Mouse (Mus musculus) midbrain, embryonic 15.5 days (tissue): ENCODE measurements around the gene Dynlrb1. TPM values are rescaled to one million over a fixed set of nuclear protein-coding genes. Genes with fewer than 3 reads are reported as not detected.
A peak's percentile ranks its signal among the peaks of the same experiment; 100 is the strongest.

Experiments used
- ATAC-seq: fragments of 200-750 bp; cut with Nextera tagmentation; replicated peaks from 2 replicates; pipeline ENCODE4 v1.8.0; 2017; ENCODE audit warnings: moderate TSS enrichment
- H3K27ac ChIP-seq: fragments of 300-500 bp; sonication (generic); 2 replicates; pipeline ENCODE4 v1.5.1; 2015; ENCODE audit warnings: mild to moderate bottlenecking, inconsistent platforms
- H3K27me3 ChIP-seq: fragments of 300-500 bp; sonication (generic); replicated peaks from 2 replicates; pipeline ENCODE4 v1.6.1; 2015; ENCODE audit warnings: inconsistent platforms
- H3K36me3 ChIP-seq: fragments of 300-500 bp; sonication (generic); replicated peaks from 2 replicates; pipeline ENCODE4 v1.6.1; 2015; ENCODE audit warnings: inconsistent platforms
- H3K4me1 ChIP-seq: fragments of 300-500 bp; sonication (generic); 2 replicates; pipeline ENCODE4 v1.6.1; 2015; ENCODE audit warnings: inconsistent platforms
- H3K4me2 ChIP-seq: fragments of 300-500 bp; sonication (generic); 2 replicates; pipeline ENCODE4 v1.6.1; 2015; ENCODE audit warnings: inconsistent platforms, mild to moderate bottlenecking, moderate library complexity
- H3K4me3 ChIP-seq: fragments of 300-500 bp; sonication (generic); 2 replicates; pipeline ENCODE4 v1.5.1; 2015; ENCODE audit warnings: mild to moderate bottlenecking, inconsistent platforms
- H3K9ac ChIP-seq: fragments of 300-500 bp; sonication (generic); 2 replicates; pipeline ENCODE4 v1.6.1; 2015; ENCODE audit warnings: mild to moderate bottlenecking, inconsistent platforms
- H3K9me3 ChIP-seq: fragments of 300-500 bp; sonication (generic); 2 replicates; pipeline ENCODE4 v1.6.1; 2016; ENCODE audit warnings: inconsistent platforms
- WGBS: fragments of 180-500 bp; shearing (Covaris S2); methylation state at CpG from one replicate; pipeline ENCODE4 v1.1.7; 2015; ENCODE audit warnings: mixed read lengths; 5-methylcytosine and 5-hydroxymethylcytosine counted together
- polyA plus RNA-seq: library from polyadenylated mRNA; unstranded; fragments of >200 nt; fragmentation: Nextera tagmentation; extraction: Ambion mirVana; gene quantifications from 2 replicates; pipeline ENCODE4 v1.2.1, GENCODE M21; 2015

Gene Dynlrb1
- polyA plus RNA-seq: 700 and 732 TPM in 2 replicates

DNA sequence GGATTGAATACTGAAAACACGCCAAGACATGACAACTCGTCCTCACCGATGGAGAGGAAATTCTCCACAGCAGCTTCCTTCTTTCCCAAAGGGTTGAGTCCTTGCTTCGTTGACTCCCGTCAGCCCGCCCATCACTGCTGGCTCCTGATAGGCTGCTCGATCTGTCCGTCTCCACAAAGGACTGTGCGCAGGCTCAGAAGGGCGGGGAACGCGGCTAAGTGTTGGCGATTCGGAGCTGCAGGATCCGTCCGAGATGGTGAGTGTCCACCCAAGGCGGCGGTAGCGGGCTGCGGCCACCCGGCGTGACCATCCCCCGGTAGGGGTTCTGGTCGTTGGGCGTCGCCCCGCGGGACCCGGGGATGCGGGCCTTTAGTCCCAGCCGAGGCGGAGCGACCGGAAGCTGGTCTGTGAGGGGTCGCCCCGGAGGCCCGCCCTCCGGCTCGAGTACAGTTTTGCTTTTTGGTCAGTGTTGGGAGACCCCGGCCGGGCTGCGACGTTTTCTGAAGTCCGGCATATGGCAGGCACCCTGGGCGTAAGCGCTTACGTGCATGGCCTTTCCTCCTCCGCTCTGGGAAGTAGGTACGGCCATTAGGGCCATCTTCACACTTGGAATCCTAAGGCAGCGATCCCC, at the start of gene Dynlrb1:
Dynlrb1 (plus strand) TSS at position 172 of the 631 bp plus-strand sequence.
- peaks cover 32% of the 10 kb centered on the region for H3K4me1 ChIP-seq
- WGBS: under 1% methylated on average over 50 of the region's 50 CpGs
- ATAC-seq: peak; percentile 100
- H3K9ac ChIP-seq: peak within 1 kb of the TSS; percentile 89
- H3K36me3 ChIP-seq: no peaks in the 10 kb centered on the region
- H3K27me3 ChIP-seq: no peaks in the 10 kb centered on the region
- peak within 1 kb of the TSS; percentile 88 for H3K4me2 ChIP-seq
- no peaks in the 10 kb centered on the region for H3K9me3 ChIP-seq
- H3K27ac ChIP-seq: peak within 1 kb of the TSS; percentile 94
- H3K4me3 ChIP-seq: peak within 1 kb of the TSS; percentile 82

DNA sequence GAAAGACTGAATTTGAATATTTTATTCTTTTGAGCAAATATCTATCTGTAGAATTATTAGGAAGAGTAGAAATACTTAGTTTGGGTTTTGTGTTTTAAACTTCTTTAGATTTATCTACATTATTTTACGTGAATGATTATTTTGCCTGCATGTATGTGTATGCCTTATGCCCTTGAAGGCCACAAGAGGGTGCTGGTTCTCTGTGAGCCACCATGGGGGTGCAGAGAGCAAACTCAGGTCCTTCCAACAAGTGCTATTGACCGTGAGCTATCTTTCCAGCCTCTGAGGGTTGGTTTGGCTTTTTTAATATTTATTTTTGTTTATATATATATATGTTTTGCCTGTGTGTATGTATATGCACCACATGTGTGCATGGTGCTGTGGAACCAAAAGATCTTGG, 28.9 kb upstream of the Dynlrb1 start:
- Histone ChIP-seq H3K4me3 (no peak overlapping the region), H3K9me3 (no peaks in the 10 kb centered on the region), H3K4me1 (no peaks in the 10 kb centered on the region), H3K36me3 (peaks cover 33% of the 10 kb centered on the region; the same call in 1 of the 2 replicates), H3K27me3 (no peaks in the 10 kb centered on the region), H3K27ac (no peak overlapping the region), H3K9ac (no peak overlapping the region), H3K4me2 (no peak overlapping the region)
- 87% methylated on average over 2 of the region's 2 CpGs for WGBS
- no peak for ATAC-seq

DNA sequence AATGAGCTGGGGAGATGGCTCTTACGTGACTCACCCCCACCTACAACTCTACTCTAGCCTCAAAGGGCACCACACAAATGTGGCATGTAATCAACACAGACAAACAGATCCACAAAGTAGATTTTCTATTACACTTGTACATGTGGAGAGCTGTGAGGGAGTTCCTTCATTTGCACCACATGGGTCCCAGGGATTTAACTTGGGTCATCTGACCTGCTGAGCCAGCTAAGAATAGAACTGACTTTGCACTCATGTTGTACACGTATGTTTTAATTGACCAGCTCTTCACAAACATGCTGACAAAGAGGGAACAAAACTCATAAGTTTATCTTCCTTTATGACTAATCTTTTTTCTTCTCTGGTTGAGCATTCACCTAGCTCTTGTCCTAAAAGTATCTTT, 13.2 kb upstream of the Dynlrb1 start:
- H3K4me2 ChIP-seq: no peak overlapping the region
- ATAC-seq: no peak
- no peaks in the 10 kb centered on the region for H3K9me3 ChIP-seq
- no peaks in the 10 kb centered on the region for H3K4me1 ChIP-seq
- H3K36me3 ChIP-seq: peaks cover 69% of the 10 kb centered on the region
- no peaks in the 10 kb centered on the region for H3K27me3 ChIP-seq
- WGBS: 79% methylated on average over 2 of the region's 2 CpGs
- H3K4me3 ChIP-seq: no peak overlapping the region
- H3K9ac ChIP-seq: no peak overlapping the region
- H3K27ac ChIP-seq: no peak overlapping the region

DNA sequence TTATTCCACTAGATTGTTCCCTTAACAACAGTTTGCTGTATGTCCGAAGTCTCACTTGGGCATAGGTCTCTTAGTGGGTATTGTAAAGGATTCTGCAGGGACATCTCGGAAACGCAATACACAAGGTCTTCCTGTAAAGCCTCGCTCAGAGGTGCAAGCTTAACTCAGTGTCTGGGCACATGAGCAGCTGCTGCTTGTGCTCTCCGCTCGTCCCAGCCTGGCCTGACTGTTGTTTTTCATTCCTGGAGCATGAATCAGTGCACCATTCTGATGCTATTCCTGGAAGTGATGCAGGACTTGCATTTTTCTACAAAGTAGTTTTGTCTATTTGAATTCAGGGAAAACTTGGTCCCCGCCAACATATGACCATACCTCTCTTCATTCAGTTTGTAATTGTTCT, 11.6 kb upstream of the Dynlrb1 start:
- ATAC-seq: no peak
- Histone ChIP-seq H3K27ac (no peak overlapping the region), H3K4me2 (no peak overlapping the region), H3K9ac (no peak overlapping the region), H3K4me3 (no peak overlapping the region), H3K4me1 (no peaks in the 10 kb centered on the region), H3K36me3 (peaks cover 57% of the 10 kb centered on the region), H3K27me3 (no peaks in the 10 kb centered on the region), H3K9me3 (no peaks in the 10 kb centered on the region)
- WGBS: 94% methylated on average over 7 of the region's 7 CpGs

DNA sequence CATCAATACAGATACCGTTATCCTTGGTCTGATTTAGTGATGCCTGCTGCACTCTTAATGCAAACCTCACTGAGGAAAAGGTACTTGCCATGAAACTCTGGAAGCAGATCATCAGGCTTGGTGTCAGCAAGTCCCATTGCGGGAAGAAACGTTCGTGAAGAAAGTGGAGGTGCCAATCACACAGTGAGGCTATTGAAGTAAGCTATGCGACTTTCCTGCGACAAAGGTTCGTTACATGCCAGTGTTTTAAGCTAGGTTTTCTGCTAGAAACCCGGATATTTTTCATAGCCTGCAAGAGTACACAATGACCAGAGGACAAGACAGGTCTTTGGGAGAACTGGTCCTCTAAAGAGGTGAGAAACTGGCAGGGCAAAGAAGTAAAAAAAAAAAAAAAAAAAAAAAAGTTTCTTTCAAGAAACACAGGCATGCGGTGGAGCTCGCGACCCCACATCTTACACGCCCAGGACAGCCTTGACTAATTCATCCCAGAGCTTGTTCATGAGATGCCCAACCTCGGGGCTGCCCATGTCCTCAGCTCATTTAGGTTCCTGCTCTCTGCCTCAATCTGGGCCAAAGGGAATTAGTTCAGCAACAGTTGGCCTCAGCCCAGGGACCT, 479 bp upstream of the Dynlrb1 start:
- peak; percentile 94 for ATAC-seq
- peaks cover 32% of the 10 kb centered on the region for H3K4me1 ChIP-seq
- H3K4me2 ChIP-seq: peak overlapping the region; percentile 88
- H3K27ac ChIP-seq: peak overlapping the region; percentile 94
- no peaks in the 10 kb centered on the region for H3K27me3 ChIP-seq
- peak overlapping the region; percentile 82 for H3K4me3 ChIP-seq
- H3K9me3 ChIP-seq: no peaks in the 10 kb centered on the region
- 3% methylated on average over 13 of the region's 13 CpGs for WGBS
- H3K9ac ChIP-seq: peak overlapping the region; percentile 89
- H3K36me3 ChIP-seq: no peaks in the 10 kb centered on the region

DNA sequence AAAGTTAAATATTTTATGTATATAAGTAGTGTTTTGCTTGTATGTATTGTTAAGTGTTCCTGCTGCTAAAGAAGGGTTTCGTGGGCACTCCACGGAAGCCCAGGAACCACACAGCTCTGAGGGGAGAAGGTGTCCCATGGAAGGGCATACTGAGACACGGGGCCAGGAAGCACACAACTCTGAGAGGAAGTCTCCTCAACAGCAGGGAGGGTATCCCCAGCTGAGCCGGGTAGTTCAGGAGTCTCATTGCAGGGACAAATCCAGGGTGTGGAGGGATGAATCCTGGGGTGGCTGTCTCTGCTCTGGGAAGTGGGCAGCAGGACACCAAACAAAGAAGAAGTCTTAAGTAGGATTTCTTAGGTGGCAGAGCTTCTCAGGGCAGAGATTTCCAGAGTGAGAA, 943 bp downstream of the Dynlrb1 start:
- H3K4me3 ChIP-seq: peak overlapping the region; percentile 82
- H3K9me3 ChIP-seq: no peaks in the 10 kb centered on the region
- H3K27me3 ChIP-seq: no peaks in the 10 kb centered on the region
- H3K36me3 ChIP-seq: no peaks in the 10 kb centered on the region
- peak overlapping the region; percentile 88 for H3K4me2 ChIP-seq
- 21% methylated on average over 4 of the region's 4 CpGs for WGBS
- no peak for ATAC-seq
- H3K9ac ChIP-seq: peak overlapping the region; percentile 89
- H3K4me1 ChIP-seq: peaks cover 32% of the 10 kb centered on the region
- no peak overlapping the region for H3K27ac ChIP-seq

DNA sequence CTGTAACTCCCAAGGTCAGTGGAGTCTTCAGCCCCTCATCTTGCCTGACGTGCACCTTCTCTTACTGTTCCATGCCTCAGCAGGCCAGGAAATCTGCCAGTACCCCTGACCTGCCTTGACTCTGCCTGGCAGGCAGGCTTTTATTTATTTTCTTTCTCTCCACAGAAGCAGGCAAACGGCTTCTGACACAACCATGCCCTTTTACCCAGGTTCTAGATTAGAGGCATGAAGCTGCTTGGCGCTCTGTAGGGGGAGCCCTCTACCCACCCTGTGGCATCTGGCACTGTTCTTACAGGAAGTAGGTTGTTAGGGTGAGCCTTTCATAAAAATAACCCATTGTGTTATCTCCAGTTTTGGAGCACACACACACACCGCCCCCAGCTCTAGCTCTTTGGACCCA, 4.6 kb downstream of the Dynlrb1 start:
- Histone ChIP-seq H3K4me2 (no peak overlapping the region), H3K9ac (no peak overlapping the region), H3K36me3 (peaks cover 29% of the 10 kb centered on the region), H3K4me1 (peaks cover 25% of the 10 kb centered on the region), H3K27me3 (no peaks in the 10 kb centered on the region), H3K4me3 (no peak overlapping the region), H3K9me3 (no peaks in the 10 kb centered on the region), H3K27ac (no peak overlapping the region)
- no peak for ATAC-seq
- 83% methylated on average over 4 of the region's 4 CpGs for WGBS

DNA sequence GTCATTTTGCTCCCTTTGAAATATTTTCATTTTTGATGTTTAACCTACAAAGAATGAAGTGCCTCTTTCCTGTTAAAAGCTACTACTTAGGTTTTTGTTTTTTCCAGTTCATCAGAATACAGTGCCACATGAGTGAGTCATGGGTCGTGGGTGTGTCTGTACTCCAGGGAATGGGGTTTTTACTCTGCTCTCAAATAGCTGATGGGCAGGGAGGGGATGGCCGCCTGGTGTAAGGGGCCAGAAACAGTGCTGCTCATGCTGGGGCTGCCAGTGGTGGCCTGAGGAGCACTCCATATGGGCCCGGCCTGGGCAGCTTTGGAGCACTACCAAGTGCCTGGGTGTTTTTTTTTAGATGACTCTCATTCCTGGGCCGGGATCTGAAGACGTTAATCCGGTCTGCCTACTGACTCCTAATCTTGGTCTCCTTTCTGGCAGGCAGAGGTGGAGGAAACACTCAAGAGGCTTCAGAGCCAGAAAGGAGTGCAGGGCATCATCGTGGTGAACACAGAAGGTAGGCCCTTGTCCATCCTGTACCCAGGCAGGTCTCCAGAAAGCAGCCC, 6.0 kb downstream of the Dynlrb1 start:
- WGBS: 87% methylated on average over 7 of the region's 7 CpGs

DNA sequence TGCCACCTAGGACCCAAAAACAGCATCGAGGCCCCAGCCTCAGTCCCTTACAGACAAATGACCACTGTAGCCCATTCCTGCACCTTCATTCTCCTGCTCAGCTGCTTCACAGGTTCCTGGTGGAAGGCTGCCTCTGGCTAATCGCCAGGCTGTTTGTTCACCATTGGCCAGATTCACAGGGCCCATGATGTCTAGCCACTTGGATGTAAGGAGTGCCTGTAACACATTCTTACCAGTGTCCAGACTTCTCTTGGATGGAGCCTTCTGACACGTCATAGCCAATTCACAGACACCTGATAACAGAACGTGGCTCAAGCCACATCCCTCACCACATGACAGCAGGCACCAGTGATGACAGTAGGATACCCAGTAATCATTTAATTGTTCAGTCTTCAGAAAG, 9.9 kb downstream of the Dynlrb1 start:
- WGBS: 96% methylated on average over 4 of the region's 4 CpGs
- no peak overlapping the region for H3K4me2 ChIP-seq
- no peak overlapping the region for H3K9ac ChIP-seq

More for the DNA sequence above, 6.0 kb downstream of the Dynlrb1 start:
- Histone ChIP-seq H3K9ac (no peak overlapping the region), H3K4me2 (no peak overlapping the region), H3K36me3 (peaks cover 40% of the 10 kb centered on the region), H3K4me1 (peaks cover 20% of the 10 kb centered on the region), H3K27me3 (no peaks in the 10 kb centered on the region), H3K9me3 (no peaks in the 10 kb centered on the region), H3K4me3 (no peak overlapping the region), H3K27ac (no peak overlapping the region)
- ATAC-seq: no peak

DNA sequence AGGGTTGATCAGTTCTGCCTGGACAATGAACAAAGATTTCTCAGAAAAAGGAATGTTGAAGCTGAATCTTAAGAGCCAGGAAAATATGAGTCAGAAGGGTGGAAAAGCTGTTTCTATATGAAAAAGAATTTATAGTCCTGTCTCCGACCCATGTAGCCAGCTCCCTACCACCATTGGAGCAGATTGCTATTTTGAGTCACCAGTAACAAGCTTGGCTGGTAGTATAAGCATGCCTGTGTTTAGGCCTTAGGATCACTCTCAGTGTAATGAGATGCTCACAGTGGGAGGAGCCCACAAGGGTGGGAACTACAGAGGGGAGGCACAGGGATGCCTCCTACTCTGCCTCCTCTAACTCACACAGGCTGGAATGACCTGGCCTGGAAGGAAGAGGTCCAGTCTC, 11.9 kb downstream of the Dynlrb1 start:
- H3K27ac ChIP-seq: no peak overlapping the region
- H3K4me3 ChIP-seq: no peak overlapping the region
- H3K36me3 ChIP-seq: peaks cover 77% of the 10 kb centered on the region
- WGBS: 98% methylated on average over 1 of the region's 1 CpGs
- H3K9me3 ChIP-seq: no peaks in the 10 kb centered on the region
- no peak overlapping the region for H3K4me2 ChIP-seq
- ATAC-seq: no peak
- H3K4me1 ChIP-seq: no peaks in the 10 kb centered on the region
- no peaks in the 10 kb centered on the region for H3K27me3 ChIP-seq
- H3K9ac ChIP-seq: no peak overlapping the region

More for the DNA sequence above, 9.9 kb downstream of the Dynlrb1 start:
- Histone ChIP-seq H3K36me3 (peaks cover 77% of the 10 kb centered on the region), H3K4me1 (no peaks in the 10 kb centered on the region), H3K27me3 (no peaks in the 10 kb centered on the region), H3K9me3 (no peaks in the 10 kb centered on the region), H3K4me3 (no peak overlapping the region), H3K27ac (no peak overlapping the region)
- no peak for ATAC-seq

DNA sequence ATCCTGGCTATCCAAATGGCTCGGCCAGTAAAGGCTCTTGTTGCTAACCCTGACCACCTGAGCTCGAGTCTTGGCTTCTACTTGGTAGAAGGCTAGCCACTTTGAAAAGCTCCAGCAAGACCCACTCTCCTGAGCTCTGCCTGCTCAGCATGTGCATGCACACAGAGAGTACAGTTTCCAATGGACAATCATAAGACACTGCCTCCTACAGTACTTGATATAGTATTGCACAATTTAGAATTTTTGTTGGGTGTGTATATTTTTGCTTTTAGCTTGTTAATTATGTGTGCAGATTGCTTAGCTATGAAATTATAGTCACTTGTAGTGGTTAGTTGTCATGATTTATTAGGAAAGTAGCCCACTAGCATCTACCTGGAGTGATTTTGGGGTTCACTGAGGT, 12.4 kb downstream of the Dynlrb1 start:
- Histone ChIP-seq H3K4me2 (no peak overlapping the region), H3K4me3 (no peak overlapping the region), H3K36me3 (peaks cover 73% of the 10 kb centered on the region), H3K9me3 (no peaks in the 10 kb centered on the region), H3K27me3 (no peaks in the 10 kb centered on the region), H3K9ac (no peak overlapping the region), H3K4me1 (no peaks in the 10 kb centered on the region), H3K27ac (no peak overlapping the region)
- 78% methylated on average over 2 of the region's 2 CpGs for WGBS
- no peak for ATAC-seq

DNA sequence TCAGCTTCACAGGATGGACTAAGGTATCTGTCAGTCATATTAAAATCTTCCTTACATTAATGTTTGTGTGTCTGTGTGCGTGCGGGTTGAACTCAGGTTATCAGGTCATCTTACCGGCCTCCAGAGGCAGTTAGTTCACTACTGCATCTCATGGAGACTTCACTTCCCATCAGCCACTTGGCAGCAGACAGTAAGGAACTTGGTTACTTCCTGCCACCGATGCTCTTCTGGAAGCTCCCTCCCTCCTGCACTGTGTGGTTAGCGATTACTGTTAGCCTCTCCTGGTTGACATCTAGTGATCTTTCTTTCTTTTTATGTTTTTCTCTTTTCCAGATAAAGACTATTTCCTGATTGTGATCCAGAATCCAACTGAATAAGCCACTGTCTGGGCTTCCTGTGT, 13.3 kb downstream of the Dynlrb1 start:
- no peaks in the 10 kb centered on the region for H3K27me3 ChIP-seq
- no peaks in the 10 kb centered on the region for H3K4me1 ChIP-seq
- H3K9me3 ChIP-seq: no peaks in the 10 kb centered on the region
- H3K9ac ChIP-seq: no peak overlapping the region
- ATAC-seq: no peak
- 92% methylated on average over 5 of the region's 5 CpGs for WGBS
- H3K4me3 ChIP-seq: no peak overlapping the region
- no peak overlapping the region for H3K4me2 ChIP-seq
- no peak overlapping the region for H3K27ac ChIP-seq
- peaks cover 65% of the 10 kb centered on the region for H3K36me3 ChIP-seq

DNA sequence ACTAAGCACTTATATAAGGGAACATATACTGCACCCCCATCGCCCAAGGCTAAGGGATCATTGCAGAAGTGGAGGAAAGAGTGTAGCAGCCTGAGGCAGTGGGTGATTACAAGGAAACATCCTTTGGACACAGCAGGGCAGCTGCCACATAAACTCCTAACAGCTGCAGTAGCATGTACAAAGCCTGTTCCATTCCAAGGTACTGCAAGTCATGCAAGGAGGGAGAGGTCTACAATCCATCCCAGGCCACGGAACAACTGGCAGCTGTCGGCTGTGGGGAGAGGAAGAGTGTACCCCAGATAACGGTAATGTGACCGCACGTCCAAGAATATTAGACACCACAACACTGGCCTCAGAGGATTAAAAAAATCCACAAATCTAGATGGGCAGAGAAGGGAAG, 29.2 kb downstream of the Dynlrb1 start:
- H3K27me3 ChIP-seq: no peaks in the 10 kb centered on the region

More for the DNA sequence above, 29.2 kb downstream of the Dynlrb1 start:
- Histone ChIP-seq H3K27ac (no peak overlapping the region), H3K9ac (no peak overlapping the region), H3K4me3 (no peak overlapping the region), H3K4me1 (no peaks in the 10 kb centered on the region), H3K4me2 (no peak overlapping the region), H3K9me3 (no peaks in the 10 kb centered on the region), H3K36me3 (no peaks in the 10 kb centered on the region)
- WGBS: 89% methylated on average over 6 of the region's 6 CpGs
- ATAC-seq: no peak
